Mouse (Mus musculus): ENCODE measurements around the gene Trappc6a.
A peak's percentile ranks its signal among the peaks of the same experiment; 100 is the strongest.

Trappc6a gene

DNA sequence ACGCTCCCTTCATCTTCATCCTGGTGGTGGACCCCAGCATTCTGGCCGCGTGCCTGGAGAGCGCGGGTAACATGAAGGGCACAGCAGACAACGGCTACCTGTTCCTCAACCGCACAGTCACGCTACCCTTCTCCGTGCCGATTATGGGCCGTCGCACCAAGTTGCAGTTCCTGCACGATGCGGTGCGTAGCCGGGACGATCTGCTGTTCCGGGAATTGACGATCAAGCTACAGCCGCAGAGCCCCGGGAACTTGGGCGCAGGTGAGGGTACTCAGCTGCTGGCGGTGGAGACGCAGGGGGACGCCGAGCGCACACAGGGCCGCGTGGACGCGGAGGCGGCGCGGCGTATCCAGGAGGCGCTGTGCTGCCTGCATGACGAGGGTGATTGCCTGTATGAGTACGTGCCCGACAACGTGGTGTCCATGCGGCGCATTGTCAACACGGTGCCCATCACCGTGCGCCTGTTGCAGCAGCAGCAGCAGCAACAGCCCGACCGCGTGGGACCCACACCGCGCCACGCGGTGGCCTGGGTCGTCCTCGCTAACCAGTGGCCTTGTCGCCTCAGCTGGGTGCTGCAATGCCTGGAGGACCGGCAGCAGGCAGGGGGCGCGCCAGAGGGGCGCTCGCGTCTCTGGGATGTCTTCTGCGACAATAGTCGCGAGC lies 15.7 kb downstream of the Trappc6a start:
- peak in 1 of 2 experiments; percentile 40 for DNase-seq (ENCODE audit: low spot score in 2 of 2)

GRCm38 (mm10) chr7:19524420-19525104 lies 16.4 kb downstream of the Trappc6a start:
- DNase-seq (ENCODE audit: low spot score in 2 of 2): no peak

- DNase-seq (ENCODE audit: low spot score in 2 of 2): no peak
These were observed 16.9 kb downstream of the Trappc6a start for GRCm38 (mm10) chr7:19525105-19525481.

GRCm38 (mm10) chr7:19531077-19531476 lies 22.9 kb downstream of the Trappc6a start:
- DNase-seq (ENCODE audit: low spot score in 2 of 2): no peak

DNA sequence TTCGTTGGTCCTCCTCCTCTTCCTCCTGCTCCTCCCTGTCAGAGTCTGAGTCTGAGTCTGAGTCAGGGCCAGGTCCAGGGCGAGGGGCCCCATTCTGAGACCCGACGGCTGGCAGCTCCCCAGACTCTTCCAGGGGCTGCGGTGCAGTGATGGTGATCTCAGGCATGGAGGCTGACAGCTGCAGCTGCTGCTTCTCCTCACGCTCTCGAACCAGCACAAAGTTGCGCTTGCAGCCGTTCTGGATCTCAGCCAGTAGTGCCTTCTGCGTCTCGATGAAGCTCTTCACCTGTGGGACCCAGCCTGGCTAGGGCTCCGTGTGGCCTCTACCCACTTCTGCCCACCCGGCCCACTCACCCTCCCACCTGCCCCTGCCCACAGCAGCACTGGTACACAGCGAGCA lies 24.0 kb downstream of the Trappc6a start:
- DNase-seq (ENCODE audit: low spot score in 2 of 2): no peak

- no peak for DNase-seq (ENCODE audit: low spot score in 2 of 2)
These were observed 26.5 kb downstream of the Trappc6a start for GRCm38 (mm10) chr7:19534676-19535075.

- DNase-seq (ENCODE audit: low spot score in 2 of 2): no peak
These were observed 32.8 kb downstream of the Trappc6a start for GRCm38 (mm10) chr7:19540771-19541566.

DNA sequence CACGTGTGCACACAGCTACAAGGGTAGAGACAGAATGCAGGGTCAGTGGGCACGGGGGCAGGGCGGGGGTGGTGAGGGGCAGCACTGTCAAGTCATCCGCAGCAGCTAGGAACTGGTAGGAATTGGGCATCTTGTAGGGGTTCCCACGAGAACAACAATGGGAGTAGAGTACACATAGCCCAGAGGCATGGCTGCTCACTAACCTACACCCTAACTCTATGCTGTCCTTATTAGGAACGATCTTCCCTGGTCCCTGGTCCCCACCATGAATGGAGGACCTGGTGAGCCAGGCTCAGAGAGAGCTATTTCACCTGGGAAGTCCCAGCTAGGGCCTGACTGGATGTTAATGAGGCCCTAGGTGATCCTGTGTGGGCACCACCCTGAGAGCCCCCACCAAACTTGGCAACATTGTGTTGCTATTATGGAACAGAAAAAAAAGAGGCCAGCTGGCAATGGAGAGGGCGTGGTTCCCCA lies 33.5 kb downstream of the Trappc6a start:
- DNase-seq (ENCODE audit: low spot score in 2 of 2): no peak

- DNase-seq (ENCODE audit: low spot score in 2 of 2): no peak
These were observed 34.0 kb downstream of the Trappc6a start for GRCm38 (mm10) chr7:19542155-19542691.

DNA sequence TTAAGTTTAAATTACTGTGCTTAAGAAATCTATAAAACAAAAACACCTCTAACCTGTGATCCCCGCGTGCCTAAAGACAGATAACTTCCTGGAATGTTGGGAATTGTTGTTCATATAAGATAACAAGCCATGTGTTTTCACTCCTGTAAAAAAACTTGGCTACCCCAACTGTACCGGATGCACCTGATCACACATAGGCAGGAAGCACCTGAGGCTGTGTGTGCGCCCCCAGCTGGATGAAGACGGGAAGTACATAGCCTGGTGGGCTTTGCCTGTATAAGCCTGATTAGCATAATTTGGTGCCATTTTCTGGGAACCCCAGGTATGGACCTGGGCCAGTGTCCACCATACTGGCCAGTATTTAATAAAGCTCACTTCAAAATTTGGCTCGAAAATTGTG lies 35.4 kb downstream of the Trappc6a start:
- peak in 1 of 2 experiments; percentile 37 for DNase-seq (ENCODE audit: low spot score in 2 of 2)

GRCm38 (mm10) chr7:19546007-19546406 lies 37.8 kb downstream of the Trappc6a start:
- DNase-seq (ENCODE audit: low spot score in 2 of 2): no peak

GRCm38 (mm10) chr7:19547344-19547969 lies 39.3 kb downstream of the Trappc6a start:
- no peak for DNase-seq (ENCODE audit: low spot score in 2 of 2)

DNA sequence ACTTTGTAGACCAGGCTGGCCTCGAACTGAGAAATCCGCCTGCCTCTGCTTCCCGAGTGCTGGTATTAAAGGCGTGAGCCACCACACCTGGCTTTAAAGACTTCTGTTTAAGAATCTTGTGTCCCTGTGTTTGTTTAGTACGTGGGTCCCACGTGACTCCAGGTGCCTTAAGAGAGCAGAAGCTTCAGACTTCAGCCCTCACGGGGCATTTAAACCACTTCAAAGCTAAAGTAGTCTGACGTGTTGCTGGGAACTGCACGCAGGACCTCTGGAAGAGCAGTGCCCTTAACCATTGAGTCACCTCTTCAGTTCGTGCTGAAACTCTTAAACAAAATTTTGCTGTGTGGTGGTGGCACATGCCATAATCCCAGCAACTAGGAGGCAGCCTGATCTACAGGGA lies 41.2 kb downstream of the Trappc6a start:
- DNase-seq (ENCODE audit: low spot score in 2 of 2): no peak

- no peak for DNase-seq (ENCODE audit: low spot score in 2 of 2)
These were observed 43.4 kb downstream of the Trappc6a start for GRCm38 (mm10) chr7:19551634-19552033.

DNA sequence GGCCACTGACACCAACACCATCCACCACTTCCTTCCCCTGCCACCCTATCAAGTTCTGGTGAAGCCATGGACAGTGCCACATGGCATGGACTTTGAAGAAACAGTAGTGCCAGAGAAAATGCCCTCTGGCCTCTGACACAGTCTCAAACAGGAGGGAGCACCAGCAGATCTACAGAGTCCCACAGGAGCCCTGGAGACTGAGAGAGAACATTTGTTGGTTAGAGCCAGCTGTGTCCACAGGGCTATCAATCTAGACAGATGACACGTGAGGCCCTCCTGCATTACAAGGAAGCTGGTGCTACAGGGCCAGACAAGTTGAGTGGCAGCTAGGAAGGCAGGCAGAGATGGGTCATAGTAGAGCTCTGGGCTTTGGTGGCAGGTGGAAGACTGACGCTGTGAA lies 44.2 kb downstream of the Trappc6a start:
- DNase-seq (ENCODE audit: low spot score in 2 of 2): no peak

DNA sequence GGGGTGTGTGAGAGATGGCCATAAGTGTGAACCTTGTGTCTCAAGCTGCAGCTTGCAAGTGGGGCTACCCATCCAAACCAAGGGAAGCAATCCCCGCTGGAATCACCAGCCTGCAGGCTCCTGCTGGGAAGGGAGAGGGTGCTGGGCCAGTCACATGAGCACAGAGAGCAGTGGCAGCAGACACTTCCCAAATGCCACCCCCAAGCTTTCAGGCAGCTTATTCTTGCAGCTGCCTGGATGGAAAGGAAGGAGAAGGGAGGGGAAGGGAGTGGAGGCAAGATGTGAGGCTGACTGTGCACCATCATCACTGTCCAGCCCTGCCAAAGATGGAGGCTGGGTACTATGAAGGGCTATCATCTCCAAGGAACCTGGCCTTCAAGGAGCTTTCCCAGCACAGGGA lies 46.0 kb downstream of the Trappc6a start:
- DNase-seq (ENCODE audit: low spot score in 2 of 2): no peak

DNA sequence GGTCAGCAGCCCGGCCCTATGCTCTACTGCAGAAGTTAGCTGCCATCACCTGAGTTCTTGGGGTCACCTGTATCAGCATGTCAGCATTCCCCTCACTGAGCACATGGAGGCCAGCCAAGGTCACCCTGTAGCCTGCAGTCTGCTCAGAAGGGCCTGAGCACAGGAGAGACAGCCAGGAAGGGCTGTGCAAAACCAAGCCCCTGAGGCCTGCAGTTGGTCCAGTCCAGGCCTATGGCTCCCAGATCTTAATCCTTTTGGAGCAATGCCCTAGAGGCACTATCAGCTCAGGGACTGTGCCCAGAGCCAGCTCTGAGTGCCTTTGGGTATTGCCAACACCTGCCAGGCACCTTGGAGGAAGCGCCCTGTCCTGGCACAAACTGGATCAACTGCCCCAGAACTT lies 48.9 kb downstream of the Trappc6a start:
- DNase-seq (ENCODE audit: low spot score in 2 of 2): no peak

DNA sequence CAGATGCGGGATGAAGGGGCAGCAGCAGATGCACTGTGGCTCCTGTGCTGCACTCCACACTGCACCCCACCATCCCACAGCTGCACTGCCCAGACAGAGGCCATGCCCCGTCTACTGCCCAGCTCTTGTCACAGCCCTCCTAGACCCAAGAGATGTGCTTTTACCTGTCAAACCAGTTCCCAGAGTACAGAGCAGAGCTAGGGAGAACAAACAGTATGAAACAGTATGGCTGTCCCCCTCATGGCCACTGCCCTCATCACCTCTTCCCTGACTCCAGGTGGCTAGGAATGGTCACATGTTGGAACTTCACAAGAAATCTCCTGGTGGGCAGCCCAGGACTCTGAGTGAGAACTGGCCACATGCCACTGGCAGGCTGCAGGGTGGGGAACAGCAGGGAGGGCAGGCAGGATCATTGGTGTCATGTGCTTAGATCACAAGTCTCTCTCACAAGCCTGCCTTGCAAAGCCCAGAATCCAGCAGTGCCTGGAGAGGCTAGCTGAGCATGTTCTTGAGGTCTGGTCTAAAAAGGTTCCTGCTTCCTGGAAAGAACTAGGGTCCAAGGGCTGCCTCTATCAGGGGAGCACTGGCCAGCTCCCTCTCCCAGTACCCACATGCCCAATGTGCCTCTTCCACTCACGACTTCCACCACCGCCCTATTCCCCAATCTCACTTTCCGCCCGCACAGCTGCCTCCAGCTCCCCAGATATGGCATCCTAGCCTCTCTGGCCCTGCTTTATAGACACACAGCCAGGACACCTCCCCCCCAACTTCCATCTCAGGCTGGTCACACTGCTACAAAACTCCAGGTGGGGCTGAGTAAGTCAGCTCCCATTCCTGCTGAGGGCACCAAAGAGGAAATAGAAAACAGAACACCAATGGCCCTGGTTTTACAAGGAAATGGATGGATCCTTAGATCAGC lies 50.0 kb downstream of the Trappc6a start:
- DNase-seq (ENCODE audit: low spot score in 2 of 2): no peak

- DNase-seq (ENCODE audit: low spot score in 2 of 2): peak in 1 of 2 experiments; percentile 28
These were observed 50.8 kb downstream of the Trappc6a start for GRCm38 (mm10) chr7:19558965-19559364.

DNA sequence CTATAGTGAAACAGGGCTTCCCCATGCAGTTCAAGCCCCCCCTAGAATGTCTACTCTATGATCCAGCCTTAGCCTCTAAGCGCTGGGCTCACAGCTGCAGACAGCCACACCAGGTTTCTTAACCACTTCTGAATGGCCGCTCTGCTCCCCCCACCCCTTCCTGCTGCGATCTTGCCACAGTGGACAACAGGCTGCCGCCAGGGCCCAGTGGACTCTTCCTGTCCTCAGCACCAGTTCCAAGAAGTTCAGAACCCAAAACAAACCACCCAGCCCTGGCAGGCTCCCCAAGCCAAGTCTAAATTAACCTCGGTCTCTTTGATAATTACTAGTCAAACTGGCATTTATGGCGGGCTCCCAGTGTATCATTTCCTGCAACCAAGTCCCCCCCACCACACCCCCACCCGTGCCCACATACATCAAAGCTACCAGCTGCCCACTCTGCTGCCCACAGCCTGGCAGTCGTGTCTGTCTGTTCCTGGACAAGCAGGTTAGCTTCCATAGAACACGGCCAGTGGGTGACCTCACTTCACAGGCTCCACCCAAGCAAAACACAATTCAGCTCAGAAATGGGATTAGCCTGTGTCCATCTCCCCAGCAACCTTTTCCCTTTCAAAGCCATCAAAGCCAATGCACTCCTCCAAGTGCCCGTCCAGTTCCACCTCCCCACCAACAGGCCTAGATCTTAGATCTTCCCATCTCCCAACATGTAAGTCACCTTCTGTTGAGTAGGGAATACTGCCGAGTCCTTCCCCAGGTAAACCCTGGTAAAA lies 52.5 kb downstream of the Trappc6a start:
- DNase-seq (ENCODE audit: low spot score in 2 of 2): no peak
